Comparison of ENCODE assay signal across 23 mouse cellular contexts in the genomic region with DNA sequence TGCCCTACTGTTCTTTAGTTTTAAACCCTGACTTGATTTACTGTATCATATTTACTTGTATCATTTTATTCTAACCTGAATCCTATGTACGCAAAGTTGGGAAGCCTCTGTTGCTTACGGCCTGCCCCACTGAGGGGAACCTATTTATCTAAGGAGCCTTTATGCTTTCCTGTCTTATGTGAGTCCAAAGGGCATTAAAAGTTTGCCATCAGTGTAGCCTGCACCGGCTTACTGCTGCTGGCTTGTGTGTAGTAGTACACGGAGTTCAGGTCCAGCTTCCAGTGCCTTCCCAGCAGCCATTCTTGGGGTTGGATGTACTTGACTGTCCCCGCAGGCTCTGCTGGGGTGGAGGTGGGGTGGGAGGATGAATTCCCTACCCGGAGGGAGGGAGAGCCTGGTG. TPM values are rescaled to one million over a fixed set of nuclear protein-coding genes. Genes with fewer than 3 reads are reported as not detected.
DNase-seq lines count a peak whose midpoint lies in the region; ATAC-seq and TF ChIP-seq lines count a peak whose summit lies in the region.
"Had no signal": no experiment of that assay in that cellular context is flagged by ENCODE, and none has a peak within 500 bp of the region (broad histone marks: within the 10 kb centered on the region; RNA-seq: fewer than 3 reads in every experiment).

No protein-coding gene starts in this region.

- 71% methylated on average over 6 of the region's 6 CpGs for WGBS in liver, embryonic 15.5 days (ENCODE audit: insufficient replicate concordance)
- 76% methylated on average over 6 of the region's 6 CpGs for WGBS in intestine, embryonic 15.5 days
- 58% methylated on average over 6 of the region's 6 CpGs for WGBS in intestine, postnatal 0 days
- 92% methylated on average over 6 of the region's 6 CpGs for WGBS in embryonic facial prominence, embryonic 10.5 days
- WGBS in limb, embryonic 10.5 days, result 95% methylated on average over 6 of the region's 6 CpGs

- 0 out of 2 replicates have a peak, but pooled peaks have one; percentile 9 for ATAC-seq in liver, embryonic 15.5 days (ENCODE audit: insufficient read depth)
- peak; percentile 69 for ATAC-seq in intestine, embryonic 15.5 days
- ATAC-seq in intestine, postnatal 0 days, result peak; percentile 55
- ATAC-seq: forebrain, embryonic 14.5 days; forebrain, embryonic 16.5 days had no signal

- no peak for TF ChIP-seq CTCF in intestine, postnatal 0 days (IDR thresholded peaks at IDR 0.05; ENCODE audit: low read depth)

- H3K9ac ChIP-seq in liver, embryonic 15.5 days, result no peak overlapping the region
- no peak overlapping the region for H3K9ac ChIP-seq in intestine, embryonic 15.5 days
- no peak overlapping the region for H3K9ac ChIP-seq in intestine, postnatal 0 days (ENCODE audit: low read depth, low read length)
- H3K9ac ChIP-seq: embryonic facial prominence, embryonic 13.5 days; embryonic facial prominence, embryonic 15.5 days; forebrain, embryonic 12.5 days had no signal

- no peak overlapping the region for H3K27ac ChIP-seq in liver, embryonic 15.5 days (replicated peaks)
- H3K27ac ChIP-seq in intestine, embryonic 15.5 days, result no peak overlapping the region
- no peak overlapping the region for H3K27ac ChIP-seq in intestine, postnatal 0 days (ENCODE audit: low read depth, low read length)
- no peak overlapping the region for H3K27ac ChIP-seq in embryonic facial prominence, embryonic 10.5 days (replicated peaks)
- no peak overlapping the region for H3K27ac ChIP-seq in limb, embryonic 10.5 days
- H3K27ac ChIP-seq: embryonic facial prominence, embryonic 13.5 days; embryonic facial prominence, embryonic 15.5 days; forebrain, embryonic 10.5 days; forebrain, embryonic 12.5 days had no signal

- H3K4me2 ChIP-seq in liver, embryonic 15.5 days, result no peak overlapping the region
- H3K4me2 ChIP-seq in intestine, embryonic 15.5 days (replicated peaks), result no peak overlapping the region
- H3K4me2 ChIP-seq in intestine, postnatal 0 days (replicated peaks; ENCODE audit: low read depth), result no peak overlapping the region
- H3K4me2 ChIP-seq: embryonic facial prominence, embryonic 13.5 days; embryonic facial prominence, embryonic 15.5 days; forebrain, embryonic 12.5 days had no signal

- H3K4me3 ChIP-seq in liver, embryonic 15.5 days (replicated peaks), result no peak overlapping the region
- H3K4me3 ChIP-seq in intestine, embryonic 15.5 days (replicated peaks), result no peak overlapping the region
- H3K4me3 ChIP-seq in intestine, postnatal 0 days (ENCODE audit: low read depth, low read length), result no peak overlapping the region
- H3K4me3 ChIP-seq in embryonic facial prominence, embryonic 10.5 days, result no peak overlapping the region
- no peak overlapping the region for H3K4me3 ChIP-seq in limb, embryonic 10.5 days
- H3K4me3 ChIP-seq: embryonic facial prominence, embryonic 13.5 days; embryonic facial prominence, embryonic 15.5 days; erythroblast, embryonic 14.5 days; forebrain, embryonic 10.5 days; forebrain, embryonic 12.5 days had no signal

- no peaks in the 10 kb centered on the region for H3K27me3 ChIP-seq in liver, embryonic 15.5 days
- no peaks in the 10 kb centered on the region for H3K27me3 ChIP-seq in intestine, embryonic 15.5 days (replicated peaks)
- H3K27me3 ChIP-seq in intestine, postnatal 0 days (replicated peaks; ENCODE audit: control insufficient read depth, insufficient read depth, low read length), result no peaks in the 10 kb centered on the region
- no peaks in the 10 kb centered on the region for H3K27me3 ChIP-seq in embryonic facial prominence, embryonic 10.5 days (replicated peaks; ENCODE audit: low read depth, poor library complexity, severe bottlenecking)
- no peaks in the 10 kb centered on the region for H3K27me3 ChIP-seq in limb, embryonic 10.5 days (ENCODE audit: low read depth, poor library complexity, severe bottlenecking)
- H3K27me3 ChIP-seq: embryonic facial prominence, embryonic 13.5 days; embryonic facial prominence, embryonic 15.5 days; forebrain, embryonic 12.5 days had no signal

- H3K4me1 ChIP-seq in liver, embryonic 15.5 days (replicated peaks), result peaks cover 3% of the 10 kb centered on the region; the same call in 1 of the 2 replicates
- H3K4me1 ChIP-seq in intestine, embryonic 15.5 days (replicated peaks), result 0 out of 2 replicates have a peak, but pooled peaks cover 6% of the 10 kb centered on the region
- peaks cover 3% of the 10 kb centered on the region; the same call in 1 of the 2 replicates for H3K4me1 ChIP-seq in intestine, postnatal 0 days (replicated peaks; ENCODE audit: control insufficient read depth, insufficient read depth, low read length)
- no peaks in the 10 kb centered on the region for H3K4me1 ChIP-seq in embryonic facial prominence, embryonic 10.5 days
- H3K4me1 ChIP-seq in limb, embryonic 10.5 days, result no peaks in the 10 kb centered on the region
- H3K4me1 ChIP-seq: embryonic facial prominence, embryonic 13.5 days; embryonic facial prominence, embryonic 15.5 days; forebrain, embryonic 10.5 days; forebrain, embryonic 12.5 days had no signal

- H3K36me3 ChIP-seq in liver, embryonic 15.5 days (replicated peaks), result peaks cover 7% of the 10 kb centered on the region
- 0 out of 2 replicates have a peak, but pooled peaks cover 4% of the 10 kb centered on the region for H3K36me3 ChIP-seq in intestine, embryonic 15.5 days
- H3K36me3 ChIP-seq in intestine, postnatal 0 days (ENCODE audit: control insufficient read depth, insufficient read depth), result peaks cover 6% of the 10 kb centered on the region; the same call in 1 of the 2 replicates
- peaks cover 10% of the 10 kb centered on the region for H3K36me3 ChIP-seq in embryonic facial prominence, embryonic 10.5 days (replicated peaks)
- H3K36me3 ChIP-seq in limb, embryonic 10.5 days, result peaks cover 13% of the 10 kb centered on the region
- H3K36me3 ChIP-seq: embryonic facial prominence, embryonic 15.5 days; forebrain, embryonic 12.5 days had no signal

- no peak for DNase-seq in liver
- no peak for DNase-seq in embryonic facial prominence, embryonic 10.5 days (ENCODE audit: low spot score)
- no peak for DNase-seq in limb, embryonic 10.5 days (ENCODE audit: low spot score)
- DNase-seq: adrenal gland, adult 2 months; adrenal gland, postnatal 10 days; adrenal gland, postnatal 25 days; cerebellum, adult 11-12 months; cerebellum, adult 2 months; cerebellum, adult 9-10 months; cerebellum, postnatal 10 days; cerebellum, postnatal 25 days had no signal

- no peaks in the 10 kb centered on the region for H3K9me3 ChIP-seq in liver, embryonic 15.5 days (replicated peaks)
- no peaks in the 10 kb centered on the region for H3K9me3 ChIP-seq in intestine, embryonic 15.5 days
- H3K9me3 ChIP-seq in intestine, postnatal 0 days (ENCODE audit: control insufficient read depth), result no peaks in the 10 kb centered on the region
- no peaks in the 10 kb centered on the region for H3K9me3 ChIP-seq in embryonic facial prominence, embryonic 10.5 days
- H3K9me3 ChIP-seq in limb, embryonic 10.5 days (replicated peaks), result no peaks in the 10 kb centered on the region
- H3K9me3 ChIP-seq: embryonic facial prominence, embryonic 13.5 days; embryonic facial prominence, embryonic 15.5 days; forebrain, embryonic 12.5 days had no signal

RNA-seq across cellular contexts. Expression of gene Sh3d19, which starts 13.6 kb away (rescaled TPM):
- polyA plus RNA-seq in liver, embryonic 15.5 days (2015; fragmentation: Nextera tagmentation; extraction: Ambion mirVana), result 7.0 and 10.7 TPM in 2 replicates
- 41.6 and 43.6 TPM in 2 replicates for polyA plus RNA-seq in intestine, embryonic 15.5 days (2015; fragmentation: Nextera tagmentation; extraction: Ambion mirVana)
- 37.4 and 37.7 TPM in 2 replicates for polyA plus RNA-seq in intestine, postnatal 0 days (2015; fragmentation: Nextera tagmentation; extraction: Ambion mirVana)
- 14.9 and 15.5 TPM in 2 replicates for polyA plus RNA-seq in embryonic facial prominence, embryonic 10.5 days (2016; fragmentation: Nextera tagmentation; extraction: Ambion mirVana)
- 15.0 and 20.3 TPM in 2 replicates for polyA plus RNA-seq in limb, embryonic 10.5 days (2016; fragmentation: Nextera tagmentation; extraction: Ambion mirVana)

RNA-seq across cellular contexts. Expression of gene Prss48, which starts 17.8 kb away (rescaled TPM):
- not detected in 2 replicates for polyA plus RNA-seq in liver, embryonic 15.5 days (2015; fragmentation: Nextera tagmentation; extraction: Ambion mirVana)
- 0.15 and 0.47 TPM in 2 replicates for polyA plus RNA-seq in intestine, embryonic 15.5 days (2015; fragmentation: Nextera tagmentation; extraction: Ambion mirVana)
- 0.12 TPM in 1 of 2 replicates, not detected in the other for polyA plus RNA-seq in intestine, postnatal 0 days (2015; fragmentation: Nextera tagmentation; extraction: Ambion mirVana)
- polyA plus RNA-seq in embryonic facial prominence, embryonic 10.5 days (2016; fragmentation: Nextera tagmentation; extraction: Ambion mirVana), result 0.16 TPM in 1 of 2 replicates, not detected in the other
- polyA plus RNA-seq in limb, embryonic 10.5 days (2016; fragmentation: Nextera tagmentation; extraction: Ambion mirVana), result 0.31 TPM in 1 of 2 replicates, not detected in the other
- polyA plus RNA-seq: adrenal gland, adult 2 months; cerebellum, adult 2 months; cortical plate, adult 2 months; embryonic facial prominence, embryonic 11.5 days; embryonic facial prominence, embryonic 15.5 days; erythroblast, embryonic 14.5 days; forebrain, embryonic 10.5 days; forebrain, embryonic 12.5 days; forebrain, embryonic 14.5 days; forebrain, embryonic 16.5 days had no signal

Comparison
In these comparisons a context has a peak if more than half of its experiments do, and no peak if none do; other contexts are left out.
1. ATAC-seq: peak in every context shown above with its lines; median percentile 69 in intestine, embryonic 15.5 days; 55 in intestine, postnatal 0 days; 9 in liver, embryonic 15.5 days.